Mouse (Mus musculus) heart, embryonic 16.5 days (tissue): ENCODE results near the gene Ppp1r37. TPM values are rescaled to one million over a fixed set of nuclear protein-coding genes. Genes with fewer than 3 reads are reported as not detected.

Source experiments
- ATAC-seq: fragments of 200-750 bp; cut with Nextera tagmentation; replicated peaks from 2 replicates; pipeline ENCODE4 v1.8.0; 2017; ENCODE audit warnings: moderate number of reproducible peaks; ENCODE audit not compliant: insufficient read depth, low FRiP score; ENCODE audit errors: extremely low read depth
- H3K27ac ChIP-seq: fragments of 300-500 bp; sonication (generic); 2 replicates; pipeline ENCODE4 v1.5.1; 2014; ENCODE audit warnings: mild to moderate bottlenecking, low read length, control low read depth, moderate library complexity
- H3K27me3 ChIP-seq: fragments of 300-500 bp; sonication (generic); 2 replicates; pipeline ENCODE4 v1.6.1; 2014; ENCODE audit warnings: low read length, mixed read lengths; ENCODE audit not compliant: control insufficient read depth, insufficient read depth
- H3K36me3 ChIP-seq: fragments of 300-500 bp; sonication (generic); 2 replicates; pipeline ENCODE4 v1.6.1; 2014; ENCODE audit not compliant: control insufficient read depth, insufficient read depth
- H3K4me1 ChIP-seq: fragments of 300-500 bp; sonication (generic); 2 replicates; pipeline ENCODE4 v1.6.1; 2014; ENCODE audit warnings: low read length, mixed read lengths; ENCODE audit not compliant: control insufficient read depth, insufficient read depth
- H3K4me2 ChIP-seq: fragments of 300-500 bp; sonication (generic); 2 replicates; pipeline ENCODE4 v1.6.1; 2014; ENCODE audit warnings: low read depth, mild to moderate bottlenecking, control low read depth, low read length
- H3K4me3 ChIP-seq: fragments of 300-500 bp; sonication (generic); 2 replicates; pipeline ENCODE4 v1.5.1; 2014; ENCODE audit warnings: mild to moderate bottlenecking, control low read depth, low read length
- H3K9ac ChIP-seq: fragments of 300-500 bp; sonication (generic); 2 replicates; pipeline ENCODE4 v1.6.1; 2014; ENCODE audit warnings: low read length, control low read depth
- H3K9me3 ChIP-seq: fragments of 300-500 bp; sonication (generic); replicated peaks from 2 replicates; pipeline ENCODE4 v1.6.1; 2016; ENCODE audit warnings: low read length; ENCODE audit not compliant: control insufficient read depth
- WGBS: fragments of 180-500 bp; shearing (Covaris S2); extraction: QIAGEN DNeasy Blood & Tissue Kit; methylation state at CpG from one replicate; pipeline ENCODE4 v1.1.7; 2014; 5-methylcytosine and 5-hydroxymethylcytosine counted together
- polyA plus RNA-seq: library from polyadenylated mRNA; unstranded; fragments of >200 nt; fragmentation: Nextera tagmentation; extraction: Ambion mirVana; gene quantifications from 2 replicates; pipeline ENCODE4 v1.2.1, GENCODE M21; 2015

Gene Ppp1r37
- polyA plus RNA-seq, 1 experiment from 2014 or later, result 18.2 TPM

- H3K36me3 ChIP-seq, result no peaks in the 10 kb centered on the region
- no peak for ATAC-seq
- no peak overlapping the region for H3K27ac ChIP-seq
- H3K9me3 ChIP-seq, result no peaks in the 10 kb centered on the region
- no peak overlapping the region for H3K9ac ChIP-seq
- no peak overlapping the region for H3K4me3 ChIP-seq
- 100% methylated on average over 1 of the region's 1 CpGs for WGBS
- peaks cover 21% of the 10 kb centered on the region for H3K27me3 ChIP-seq
- H3K4me1 ChIP-seq, result no peaks in the 10 kb centered on the region
- no peak overlapping the region for H3K4me2 ChIP-seq
Observed at GRCm38 (mm10) chr7:19485488-19485887, 77.4 kb downstream of the Ppp1r37 start.

- ATAC-seq, result no peak
- Histone ChIP-seq H3K9me3 (no peaks in the 10 kb centered on the region), H3K36me3 (no peaks in the 10 kb centered on the region), H3K27ac (no peak overlapping the region), H3K4me1 (no peaks in the 10 kb centered on the region), H3K9ac (no peak overlapping the region), H3K4me2 (no peak overlapping the region), H3K27me3 (peaks cover 7% of the 10 kb centered on the region), H3K4me3 (no peak overlapping the region)
- 77% methylated on average over 8 of the region's 8 CpGs for WGBS
Observed at GRCm38 (mm10) chr7:19483281-19483680, 79.6 kb downstream of the Ppp1r37 start.

Other genes with a start within 250 kb of the Ppp1r37 start
- gene Ercc1, start 218.3 kb downstream of the Ppp1r37 start, polyA plus RNA-seq, result 61.0 and 62.4 TPM in 2 replicates
- 16.2 and 16.7 TPM in 2 replicates for gene Cd3eap, start 203.6 kb downstream of the Ppp1r37 start, polyA plus RNA-seq
- gene Ppp1r13l, start 203.3 kb downstream of the Ppp1r37 start, polyA plus RNA-seq, result 13.6 and 14.2 TPM in 2 replicates
- 11.1 and 12.8 TPM in 2 replicates for gene Ercc2, start 181.1 kb downstream of the Ppp1r37 start, polyA plus RNA-seq
- 4.1 and 5.0 TPM in 2 replicates for gene Klc3, start 159.0 kb downstream of the Ppp1r37 start, polyA plus RNA-seq
- 2,882 and 3,117 TPM in 2 replicates for gene Ckm, start 158.3 kb downstream of the Ppp1r37 start, polyA plus RNA-seq
- 4.5 and 6.2 TPM in 2 replicates for gene Mark4, start 104.3 kb downstream of the Ppp1r37 start, polyA plus RNA-seq
- gene Exoc3l2, start 99.7 kb downstream of the Ppp1r37 start, polyA plus RNA-seq, result 0.50 and 0.59 TPM in 2 replicates
- gene Bloc1s3, start 54.7 kb downstream of the Ppp1r37 start, polyA plus RNA-seq, result 1.6 and 1.7 TPM in 2 replicates
- 73.2 and 83.4 TPM in 2 replicates for gene Trappc6a, start 54.7 kb downstream of the Ppp1r37 start, polyA plus RNA-seq
- 0.14 TPM in 1 of 2 replicates, not detected in the other for gene Nkpd1, start 45.2 kb downstream of the Ppp1r37 start, polyA plus RNA-seq
- gene Zfp296, start 14.2 kb upstream of the Ppp1r37 start, polyA plus RNA-seq, result 0.24 and 0.66 TPM in 2 replicates
- 125 and 127 TPM in 2 replicates for gene Gemin7, start 14.5 kb upstream of the Ppp1r37 start, polyA plus RNA-seq
- 31.9 and 35.1 TPM in 2 replicates for gene Clasrp, start 41.4 kb upstream of the Ppp1r37 start, polyA plus RNA-seq
- gene Relb, start 66.4 kb upstream of the Ppp1r37 start, polyA plus RNA-seq, result 8.3 and 12.4 TPM in 2 replicates
- 74.3 and 81.9 TPM in 2 replicates for gene Clptm1, start 102.0 kb upstream of the Ppp1r37 start, polyA plus RNA-seq
- gene Apoc2, start 114.9 kb upstream of the Ppp1r37 start, polyA plus RNA-seq, result 1.2 and 2.6 TPM in 2 replicates
- 0.38 TPM in 1 of 2 replicates, not detected in the other for gene Gm44805, start 118.3 kb upstream of the Ppp1r37 start, polyA plus RNA-seq
- 0.22 and 0.37 TPM in 2 replicates for gene Apoc4, start 118.4 kb upstream of the Ppp1r37 start, polyA plus RNA-seq
- 8.9 and 9.2 TPM in 2 replicates for gene Apoc1, start 129.6 kb upstream of the Ppp1r37 start, polyA plus RNA-seq
- 588 and 662 TPM in 2 replicates for gene Apoe, start 136.1 kb upstream of the Ppp1r37 start, polyA plus RNA-seq
- 146 and 158 TPM in 2 replicates for gene Tomm40, start 152.4 kb upstream of the Ppp1r37 start, polyA plus RNA-seq
- 63.5 and 76.8 TPM in 2 replicates for gene Nectin2, start 187.4 kb upstream of the Ppp1r37 start, polyA plus RNA-seq
- 413 and 444 TPM in 2 replicates for gene Bcam, start 207.9 kb upstream of the Ppp1r37 start, polyA plus RNA-seq
- 1.2 and 2.0 TPM in 2 replicates for gene Cblc, start 233.7 kb upstream of the Ppp1r37 start, polyA plus RNA-seq